Mouse (Mus musculus) CD4-positive, CD25-positive, alpha-beta regulatory T cell, adult 2 months (primary cell): ENCODE results near the gene Fanci.

ENCODE experiments used
- DNase-seq: peaks from one replicate; pipeline ENCODE4 v3.0.0-alpha.2; 2012; ENCODE audit warnings: low read depth, low spot score

Fanci gene

DNA sequence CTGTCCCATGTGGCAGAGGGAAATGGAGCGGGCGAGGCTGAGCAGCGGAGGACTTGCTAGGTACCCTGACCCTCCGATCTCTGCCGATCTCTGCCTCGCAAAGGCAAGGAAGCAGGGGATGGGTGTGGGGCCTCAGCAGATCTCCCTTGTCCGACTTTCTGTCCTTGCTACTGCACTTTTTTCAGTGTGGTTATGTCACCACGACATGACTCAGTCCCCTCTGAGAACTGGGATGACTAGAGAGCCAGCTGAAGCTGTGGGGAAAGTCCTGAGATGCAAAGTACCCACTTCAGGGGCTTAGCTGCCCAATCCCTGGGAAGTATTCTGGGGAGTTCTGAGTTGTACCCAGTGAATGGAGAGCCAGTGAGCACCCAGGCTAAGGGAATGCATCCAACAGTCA lies 4.6 kb upstream of the Fanci start:
- no peak for DNase-seq

DNA sequence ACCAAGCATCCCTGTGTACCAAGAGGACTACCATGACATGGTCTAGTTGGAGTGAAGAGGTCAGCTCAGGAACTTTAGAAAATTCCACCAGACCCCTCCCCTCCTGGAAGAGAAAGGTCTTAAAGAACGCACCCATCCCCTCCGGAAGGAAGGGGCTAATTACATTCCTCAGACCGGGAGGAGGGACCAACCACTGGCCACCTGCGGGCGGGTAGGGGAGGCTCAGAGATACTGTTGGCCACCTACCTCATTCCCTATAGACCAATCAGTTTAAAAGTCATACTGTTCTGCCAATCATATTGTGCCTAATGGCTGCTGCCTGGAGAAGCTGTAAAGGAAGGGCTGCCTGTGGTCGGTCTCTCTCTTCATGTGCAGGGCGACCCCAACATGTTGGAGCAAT lies 3.7 kb upstream of the Fanci start:
- no peak for DNase-seq

DNA sequence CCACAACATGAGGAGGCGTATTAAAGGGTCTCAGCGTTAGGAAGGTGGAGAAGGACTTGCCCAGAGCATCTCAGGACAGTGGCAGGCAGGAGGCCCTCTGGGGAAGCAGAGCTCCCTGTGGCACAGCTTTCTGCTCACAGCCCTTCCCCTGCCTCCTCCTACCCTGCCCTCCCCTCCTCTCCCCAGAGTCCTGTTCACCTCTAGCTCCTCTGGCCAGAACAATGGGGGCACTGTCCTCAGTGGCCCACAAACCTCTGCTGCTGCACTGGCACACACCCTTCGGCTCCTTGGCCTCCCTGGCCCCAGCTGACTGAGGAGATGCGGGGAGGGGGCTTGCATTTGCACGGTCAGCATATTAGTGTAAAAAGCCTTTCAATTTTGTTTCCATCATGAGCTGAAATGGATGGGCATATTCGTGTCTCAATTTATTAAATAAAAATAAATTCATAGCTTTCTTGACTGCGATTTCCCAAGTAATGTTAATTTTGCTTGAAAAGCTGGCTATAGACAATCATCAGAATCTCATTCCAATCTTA lies 3.0 kb upstream of the Fanci start:
- no peak for DNase-seq

DNA sequence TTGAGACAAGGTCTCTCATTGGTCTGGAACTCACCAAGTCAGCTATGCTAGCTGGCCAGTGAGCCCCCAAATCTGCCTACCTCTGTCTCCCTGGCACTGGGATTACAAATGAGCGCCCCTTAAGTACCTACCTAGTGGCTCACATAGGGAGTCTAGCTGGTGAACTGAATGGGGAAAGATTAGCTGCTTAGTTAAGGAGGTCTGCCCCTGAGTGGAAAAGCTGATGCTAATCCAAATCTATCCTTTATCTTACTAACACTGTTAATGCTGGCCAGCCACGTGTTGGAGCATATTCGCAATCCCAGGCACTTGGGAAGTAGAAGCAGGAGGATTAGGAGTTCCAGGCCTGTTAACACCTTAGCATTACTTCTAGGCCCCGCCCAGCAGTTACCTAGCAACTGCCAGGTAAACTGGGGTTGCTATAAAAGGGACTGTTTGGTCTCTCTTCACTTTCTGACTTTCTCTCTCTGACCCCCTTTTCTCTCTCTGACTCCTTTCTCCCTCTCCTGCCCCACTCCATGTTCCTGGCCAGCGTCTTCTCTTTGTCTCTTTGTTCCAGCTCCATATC lies 1.5 kb upstream of the Fanci start:
- no peak for DNase-seq

DNA sequence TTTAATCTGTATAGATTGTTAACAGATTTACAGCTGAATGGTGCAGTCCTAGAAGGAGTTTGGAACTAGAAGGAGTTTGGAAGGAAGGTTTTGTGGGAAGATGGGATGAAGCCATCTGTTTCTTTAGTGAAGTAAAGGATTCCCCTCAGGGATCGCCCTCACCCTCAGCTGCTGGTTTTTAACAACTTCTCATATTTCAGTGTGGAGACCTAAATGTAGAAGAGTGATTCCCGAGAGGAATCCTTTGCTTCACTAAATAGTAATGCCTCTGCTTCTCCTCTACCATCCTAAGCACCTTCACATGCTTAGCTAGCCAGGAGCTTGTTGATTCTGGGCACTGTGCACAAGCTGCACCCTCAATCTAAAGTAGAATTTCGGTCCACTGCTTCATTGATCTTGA lies 258 bp upstream of the Fanci start:
- DNase-seq: no peak

DNA sequence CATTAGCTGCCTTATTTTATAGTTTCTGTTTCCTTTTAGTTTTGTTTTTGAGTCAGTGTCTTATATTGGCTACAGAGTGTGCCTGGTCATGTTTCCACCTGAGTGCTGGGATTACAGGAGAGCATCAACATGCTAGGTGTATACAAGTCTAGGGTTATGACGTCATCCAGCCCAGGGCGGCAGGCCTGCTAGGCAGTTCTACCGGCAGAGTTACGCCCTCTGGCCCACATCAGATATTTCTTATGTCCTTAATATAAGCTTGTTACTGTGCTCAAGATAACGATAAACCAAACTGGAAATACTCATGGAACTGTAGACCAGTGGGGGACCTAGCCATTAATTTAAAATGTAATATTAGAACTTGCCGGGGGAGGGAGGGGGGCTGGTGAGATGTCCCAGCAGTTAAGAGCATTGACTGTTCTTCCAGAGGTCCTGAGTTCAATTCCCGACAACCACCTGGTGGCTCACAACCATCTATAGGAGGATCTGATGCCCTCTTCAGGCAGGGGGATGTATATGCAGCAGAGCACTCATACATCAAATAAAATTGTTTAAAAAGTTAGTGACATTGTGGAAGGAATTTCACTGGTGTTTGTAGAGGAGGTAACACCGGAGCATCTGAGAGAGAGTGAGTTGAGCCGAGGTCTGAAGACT lies 1.3 kb downstream of the Fanci start:
- DNase-seq: peak; percentile 82

DNA sequence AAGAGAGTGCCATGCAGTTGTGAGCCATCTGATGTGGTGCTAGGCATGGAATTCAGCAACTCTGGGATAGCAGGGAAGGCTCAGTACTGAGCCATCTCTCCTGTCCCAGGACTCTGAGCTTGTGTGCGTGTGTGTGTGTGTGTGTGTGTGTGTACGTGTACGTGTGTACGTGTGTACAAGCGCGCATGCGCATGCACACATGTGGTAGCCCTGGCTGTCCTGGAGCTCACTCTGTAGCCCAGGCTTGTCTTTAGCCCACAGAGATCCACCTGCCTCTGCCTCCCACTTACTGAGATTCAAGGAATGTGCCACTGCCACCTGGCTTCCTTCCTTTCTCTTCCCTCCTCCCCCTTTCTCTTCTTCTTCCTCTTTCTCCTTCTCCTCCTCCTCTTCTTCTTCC lies 2.2 kb downstream of the Fanci start:
- no peak for DNase-seq

DNA sequence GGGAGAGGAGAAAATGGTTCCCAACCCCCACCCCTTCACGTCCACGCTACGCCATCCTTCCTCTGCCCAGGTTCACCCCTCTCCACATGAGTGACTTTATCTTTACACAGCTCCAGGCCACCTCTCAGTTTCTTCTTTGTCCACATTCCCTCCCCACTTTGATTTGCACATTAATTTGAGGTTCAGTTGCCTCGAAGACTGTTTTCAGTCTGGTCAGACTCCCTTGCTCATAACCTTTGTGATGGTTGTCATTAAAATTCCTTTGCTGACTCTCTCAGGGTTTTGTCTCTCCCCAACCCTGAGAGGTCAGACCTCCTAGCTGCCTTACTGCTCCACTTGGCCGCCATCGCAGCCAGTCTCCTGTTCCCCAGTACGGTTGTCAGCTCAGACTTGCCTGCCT lies 2.9 kb downstream of the Fanci start:
- DNase-seq: no peak

DNA sequence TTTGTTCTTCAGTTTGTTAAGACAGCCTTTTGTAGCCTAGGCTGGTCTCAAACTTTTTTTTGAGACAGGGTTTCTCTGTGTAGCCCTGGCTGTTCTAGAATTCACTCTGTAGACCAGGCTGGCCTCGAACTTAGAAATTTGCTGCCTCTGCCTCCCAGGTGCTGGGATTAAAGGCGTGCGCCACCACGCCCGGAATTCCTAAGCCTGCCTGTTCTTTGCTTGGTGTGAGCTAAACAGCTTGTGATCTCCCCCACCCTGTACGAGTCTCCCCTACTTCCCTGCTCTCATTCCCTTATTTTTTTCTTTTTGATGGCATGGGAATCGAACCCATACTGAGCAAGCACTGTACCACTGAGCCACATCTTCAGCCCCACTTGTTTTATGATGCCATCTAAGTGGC lies 3.5 kb downstream of the Fanci start:
- DNase-seq: no peak

DNA sequence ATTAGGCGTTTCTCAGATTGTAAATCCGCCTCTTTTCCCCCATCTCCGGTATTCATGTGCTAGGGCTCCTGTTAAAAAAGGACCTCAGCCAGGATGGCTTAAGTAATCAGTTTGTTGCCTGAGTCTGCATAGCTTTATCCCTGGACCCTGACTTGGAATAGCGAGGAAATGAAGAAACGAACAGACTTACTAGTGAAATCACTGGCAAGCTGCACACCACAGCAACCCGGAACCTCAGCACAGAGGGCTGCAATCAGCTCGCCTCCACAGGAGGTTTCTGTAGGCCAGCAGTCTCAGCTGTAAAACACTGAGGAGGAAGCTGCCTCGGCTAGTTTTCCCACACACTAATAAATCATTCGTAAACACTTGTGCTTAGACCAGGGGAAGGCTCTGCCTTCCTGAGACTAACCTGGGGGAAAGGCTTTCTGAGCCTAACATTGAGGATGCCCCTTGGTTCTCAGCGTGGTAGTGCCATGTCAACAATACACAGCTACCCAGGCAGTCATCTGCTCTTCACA lies 5.8 kb downstream of the Fanci start:
- DNase-seq: no peak

DNA sequence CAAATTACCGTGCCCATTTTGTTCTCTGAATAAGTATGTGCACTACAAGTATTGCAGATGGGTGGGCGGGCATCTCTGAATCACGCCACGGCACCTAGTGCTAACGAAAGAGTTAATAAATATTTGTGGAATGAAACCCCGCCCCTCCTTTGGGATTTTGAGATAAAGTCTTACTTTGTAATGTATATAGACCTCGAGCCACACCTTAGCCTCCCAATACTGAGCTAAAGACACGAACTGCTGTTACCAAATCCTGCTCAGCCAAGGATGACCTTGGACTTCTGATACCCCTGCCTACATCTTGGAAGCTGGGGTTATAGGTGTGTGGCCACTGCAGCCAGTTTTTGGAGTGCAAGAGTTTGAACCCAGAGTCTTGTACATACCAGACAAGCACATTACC lies 6.7 kb downstream of the Fanci start:
- DNase-seq: no peak

DNA sequence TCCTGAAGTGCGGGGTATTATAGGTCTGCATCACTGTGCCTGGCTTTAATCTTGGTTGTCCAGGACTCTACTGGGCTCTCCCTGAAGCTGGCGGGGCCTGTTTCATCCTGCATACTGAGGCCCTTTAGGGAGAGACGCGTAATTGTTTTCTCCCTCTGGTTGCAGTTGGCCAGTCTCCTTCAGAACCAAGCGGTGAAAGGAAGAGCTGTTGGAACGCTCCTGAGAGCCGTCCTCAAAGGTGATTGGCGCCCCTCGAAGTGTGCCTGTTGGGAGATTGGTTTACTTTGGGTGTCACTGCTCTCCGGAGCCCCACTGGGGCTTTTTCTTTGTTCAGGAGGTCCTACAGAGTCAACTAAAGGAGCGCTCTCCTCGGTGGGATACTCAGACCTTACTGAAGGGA lies 7.2 kb downstream of the Fanci start:
- DNase-seq: no peak

DNA sequence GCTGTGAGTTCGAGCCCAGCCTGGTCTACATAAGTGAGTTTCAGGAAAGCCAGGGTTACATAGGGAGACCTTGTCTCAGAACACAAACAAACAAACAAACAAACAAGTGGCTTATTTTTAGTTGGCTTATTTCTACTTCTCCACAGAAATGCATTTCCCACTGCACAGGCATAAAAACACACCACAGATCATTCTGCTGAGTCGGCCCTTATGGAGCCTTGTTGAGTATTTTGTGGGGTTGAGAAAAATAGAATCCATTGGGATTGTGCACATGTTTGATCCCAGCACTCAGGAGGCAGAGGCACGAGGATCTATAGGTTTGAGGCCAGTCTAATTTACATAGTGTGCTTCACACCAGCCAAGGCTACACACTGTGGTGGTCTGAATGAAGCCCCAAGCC lies 8.6 kb downstream of the Fanci start:
- no peak for DNase-seq

DNA sequence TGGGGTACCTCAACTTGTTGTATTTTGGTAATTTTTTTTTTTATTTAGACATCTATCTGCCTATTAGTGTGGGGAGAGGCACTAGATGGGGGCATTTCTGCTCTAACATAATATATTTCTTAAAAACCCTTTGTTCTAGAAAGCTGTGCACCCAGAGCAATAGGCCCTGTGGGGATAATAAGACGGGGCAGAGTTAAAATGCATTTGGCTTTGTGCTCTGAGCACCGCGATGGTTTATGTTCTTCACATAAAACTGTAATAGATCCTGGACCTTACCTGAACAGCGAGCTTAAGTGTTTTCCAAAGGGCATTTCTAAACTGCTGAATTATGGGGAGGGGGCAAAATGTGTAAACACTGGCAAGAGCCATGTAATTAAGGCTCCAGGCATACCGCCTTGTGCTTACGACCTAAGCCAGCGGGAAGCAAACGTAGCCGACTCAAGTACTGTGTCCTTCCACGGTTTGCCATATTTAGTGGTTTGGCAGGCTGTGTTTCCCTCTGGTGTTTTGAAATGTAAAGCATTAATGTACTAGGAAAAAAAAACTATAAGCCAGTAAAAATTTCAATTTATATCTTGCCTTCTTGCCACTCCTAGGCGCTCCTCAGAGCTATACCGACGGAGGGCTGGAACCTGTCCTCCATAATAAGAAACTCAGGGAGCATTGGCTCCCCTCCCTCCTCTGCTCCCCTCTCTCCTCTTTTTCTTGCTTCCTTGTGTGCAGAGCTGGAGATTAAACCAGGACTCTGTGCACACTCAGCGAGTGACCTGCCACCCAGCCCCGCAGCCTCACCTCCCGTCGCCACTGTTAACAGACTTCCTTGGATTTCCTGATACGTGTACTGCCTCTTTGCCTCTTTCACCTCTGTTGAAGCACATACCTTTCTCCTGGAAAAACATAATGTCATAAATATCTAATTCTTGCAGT lies 23.0 kb downstream of the Fanci start:
- DNase-seq: no peak

DNA sequence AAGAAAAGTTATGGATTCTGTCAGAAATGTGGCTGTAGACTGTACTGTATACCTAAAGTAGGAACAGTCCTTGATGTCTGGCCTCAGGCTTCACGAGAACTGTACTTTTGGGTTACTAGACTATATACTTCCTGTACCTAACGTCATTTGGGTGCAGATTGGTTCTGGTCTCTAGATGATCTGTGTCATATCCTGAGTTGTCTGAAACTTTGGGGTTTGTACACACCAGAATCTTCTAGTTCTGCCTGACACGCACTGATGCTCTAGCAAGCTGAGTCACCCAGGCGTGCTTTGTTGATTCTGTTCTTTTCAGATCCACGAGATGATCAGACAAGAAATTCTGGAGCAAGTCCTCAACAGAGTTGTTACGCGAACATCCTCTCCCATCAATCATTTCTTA lies 28.2 kb downstream of the Fanci start:
- DNase-seq: peak; percentile 65

DNA sequence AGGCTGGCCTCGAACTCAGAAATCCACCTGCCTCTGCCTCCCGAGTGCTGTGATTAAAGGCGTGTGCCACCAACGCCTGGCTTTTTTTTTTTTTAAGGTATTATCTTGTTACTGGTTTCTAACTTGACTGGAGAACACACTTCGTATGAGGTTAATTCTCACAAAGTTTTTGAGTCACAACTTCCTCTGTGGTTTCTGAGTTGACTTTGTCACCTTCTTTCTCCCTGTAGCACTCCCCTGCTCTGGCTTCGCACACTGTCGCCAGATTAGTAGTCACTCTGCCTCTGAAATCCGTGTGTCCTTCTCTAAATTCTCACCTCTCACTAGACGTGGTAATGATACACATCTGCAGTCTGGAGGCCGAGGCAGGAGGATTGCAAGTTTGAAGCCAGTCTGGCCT lies 31.1 kb downstream of the Fanci start:
- peak; percentile 39 for DNase-seq

DNA sequence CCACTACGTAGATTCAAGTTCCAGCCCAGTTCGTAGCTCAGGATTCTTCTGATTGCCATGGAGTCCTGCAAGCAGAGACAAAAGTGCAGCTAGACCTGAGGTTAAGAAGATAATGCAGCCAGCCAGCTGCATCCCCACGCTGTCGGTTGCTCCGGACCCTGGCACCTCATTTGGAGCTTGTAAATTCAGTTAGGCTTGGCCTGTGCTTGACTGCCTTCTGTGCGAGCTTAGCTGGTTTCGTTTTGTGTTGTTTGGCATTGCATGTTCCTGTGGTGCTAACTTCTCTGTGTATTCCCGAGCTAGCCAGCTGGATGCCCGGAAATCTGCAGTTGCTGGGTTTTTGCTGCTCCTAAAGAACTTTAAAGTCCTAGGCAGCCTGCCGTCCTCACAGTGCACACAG lies 34.1 kb downstream of the Fanci start:
- no peak for DNase-seq

DNA sequence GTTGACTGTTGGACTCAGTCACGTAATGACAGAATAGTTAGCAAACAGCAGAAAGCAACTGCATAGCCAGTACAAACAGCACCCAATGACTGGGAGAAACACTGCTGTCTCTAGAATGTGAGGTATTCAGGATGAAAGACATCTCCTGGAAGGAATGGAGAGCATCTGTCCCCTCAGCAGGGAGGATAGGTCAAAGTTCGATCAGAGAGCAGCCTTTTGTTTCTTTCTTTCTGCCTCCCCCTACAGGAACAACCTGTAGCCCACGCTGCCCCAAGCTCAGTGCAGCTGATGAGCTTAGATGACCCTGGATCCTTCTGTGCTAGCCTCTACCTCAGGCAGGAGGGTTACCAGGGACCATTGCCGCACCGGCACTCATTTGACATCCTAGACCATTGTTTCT lies 36.5 kb downstream of the Fanci start:
- no peak for DNase-seq

DNA sequence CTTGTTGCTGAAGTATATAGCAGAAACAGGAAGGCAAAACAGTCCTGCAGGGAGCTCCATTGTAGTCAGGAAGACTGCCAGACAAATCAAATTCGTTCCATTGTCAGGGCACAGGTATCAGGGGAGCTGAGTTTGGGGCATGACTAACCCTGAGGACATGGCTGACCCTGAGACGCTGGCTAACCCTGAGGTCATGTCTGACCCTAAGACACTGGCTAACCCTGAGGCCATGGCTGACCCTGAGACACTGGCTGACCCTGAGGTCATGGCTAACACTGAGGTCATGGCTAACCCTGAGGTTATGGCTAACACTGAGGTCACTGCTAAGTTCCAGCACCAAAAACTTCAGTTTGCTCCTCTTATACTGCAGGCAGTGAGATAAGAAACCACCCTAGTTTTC lies 48.3 kb downstream of the Fanci start:
- no peak for DNase-seq

DNA sequence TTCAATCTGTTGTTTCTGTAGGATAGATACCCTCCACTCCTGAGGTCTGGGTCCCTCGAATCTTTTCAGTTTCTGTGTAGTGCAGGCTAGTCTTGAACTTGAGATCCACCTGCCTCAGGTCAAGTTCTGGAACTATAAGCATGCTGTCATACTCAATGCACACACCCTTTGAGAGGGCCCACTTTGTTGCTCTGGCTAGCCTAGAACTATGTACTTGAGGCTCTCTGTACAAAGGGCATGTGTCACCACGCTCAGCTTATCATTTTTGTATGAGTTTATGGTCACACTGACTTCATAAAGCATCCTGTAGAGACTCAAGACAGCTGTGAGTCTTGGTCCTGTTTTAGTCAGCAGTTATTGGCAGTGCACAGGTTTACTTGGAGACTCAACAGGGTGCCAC lies 55.3 kb downstream of the Fanci start:
- DNase-seq: no peak

DNA sequence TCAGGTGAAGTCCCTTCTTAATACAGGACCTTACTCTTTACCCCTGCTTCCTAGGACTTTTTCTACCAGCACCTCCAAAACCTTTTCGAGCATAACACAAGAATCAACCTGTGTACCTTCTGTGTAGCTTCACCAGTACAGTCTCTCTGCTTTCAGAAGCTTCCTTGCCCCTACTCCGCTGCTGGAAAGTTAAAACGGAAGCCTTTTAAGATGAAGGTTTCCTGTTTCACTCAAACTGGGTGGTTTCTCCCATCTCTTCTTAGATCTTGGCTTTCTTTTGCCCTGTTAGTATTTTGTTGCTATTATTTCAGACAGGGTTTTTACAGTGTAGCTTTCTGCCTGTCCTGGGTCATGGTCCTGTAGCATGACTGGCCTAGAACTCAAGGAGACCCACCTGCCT lies 55.8 kb downstream of the Fanci start:
- DNase-seq: peak; percentile 19

DNA sequence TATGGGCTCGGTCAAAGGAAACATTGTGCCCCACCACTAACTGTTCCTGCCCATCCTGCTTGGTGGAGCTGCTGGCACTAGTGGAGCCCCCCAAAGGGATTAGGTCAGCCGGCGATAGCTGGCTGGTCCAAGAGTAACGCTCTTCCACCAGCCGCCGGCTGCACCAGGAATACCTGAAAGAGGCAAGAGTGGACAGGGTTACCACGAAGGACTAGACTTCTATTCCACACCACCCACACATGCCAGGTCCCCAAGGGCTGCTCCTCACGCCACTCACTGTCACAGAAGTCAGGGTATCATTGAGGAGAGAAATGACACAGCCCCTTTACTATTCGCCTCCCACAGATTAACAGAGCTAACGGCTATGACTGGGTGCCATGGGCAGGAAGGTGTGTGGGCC lies 70.0 kb downstream of the Fanci start:
- DNase-seq: no peak
